Mouse (Mus musculus) gastrocnemius, postnatal 25 days (tissue): ENCODE data around the gene Stpg1. TPM values are rescaled to one million over a fixed set of nuclear protein-coding genes. Genes with fewer than 3 reads are reported as not detected.

Source experiments
- DNase-seq: peaks from one replicate; pipeline ENCODE4 v3.0.0; 2022
- long read RNA-seq, 2 experiments: library from polyadenylated mRNA; stranded (forward); transcript quantifications; one replicate each; pipeline ENCODE4 v2.0.0; 2021
- total RNA-seq, 2 experiments: library from RNA; stranded (reverse); gene quantifications; 1 replicate in 1 of 2; 2 replicates in 1 of 2; pipeline ENCODE4 v1.2.3; 2021

Gene Stpg1
- total RNA-seq = under 1 TPM in 1 of 2 experiments, not detected in 1; 0.67 TPM
- long read RNA-seq, experiment 1 = 0 reads
- long read RNA-seq, experiment 2 = 0 reads

GRCm38 (mm10) chr4:135494521-135495396 lies at the start of gene Stpg1, which contains the start of gene Nipal3:
Gene Stpg1, plus strand, starts transcription at chr4:135494790.
Gene Nipal3, minus strand, starts transcription at chr4:135495038.
- DNase-seq = peak; percentile 90

GRCm38 (mm10) chr4:135451360-135452015 lies 43.1 kb upstream of the Stpg1 start:
- DNase-seq = no peak

- no peak for DNase-seq
Measured at GRCm38 (mm10) chr4:135453164-135453563, 41.4 kb upstream of the Stpg1 start.

- no peak for DNase-seq
Measured at GRCm38 (mm10) chr4:135453572-135453971, 41.0 kb upstream of the Stpg1 start.

- no peak for DNase-seq
Measured at GRCm38 (mm10) chr4:135463406-135463805, 31.2 kb upstream of the Stpg1 start.

GRCm38 (mm10) chr4:135477851-135478250 lies 16.7 kb upstream of the Stpg1 start:
- no peak for DNase-seq

- no peak for DNase-seq
Measured at GRCm38 (mm10) chr4:135480370-135480769, 14.2 kb upstream of the Stpg1 start.

GRCm38 (mm10) chr4:135485086-135485485 lies 9.5 kb upstream of the Stpg1 start:
- DNase-seq = no peak

- DNase-seq = no peak
Measured at GRCm38 (mm10) chr4:135486352-135486751, 8.2 kb upstream of the Stpg1 start.

- no peak for DNase-seq
Measured at GRCm38 (mm10) chr4:135489256-135489655, 5.3 kb upstream of the Stpg1 start.

- DNase-seq = no peak
Measured at GRCm38 (mm10) chr4:135493271-135493670, 1.3 kb upstream of the Stpg1 start.

- peak; percentile 13 for DNase-seq
Measured at GRCm38 (mm10) chr4:135493691-135494520, 684 bp upstream of the Stpg1 start.

GRCm38 (mm10) chr4:135495397-135495791 lies 804 bp downstream of the Stpg1 start:
- DNase-seq = no peak

- DNase-seq = peak; percentile 13
Measured at GRCm38 (mm10) chr4:135495810-135496209, 1.2 kb downstream of the Stpg1 start.

GRCm38 (mm10) chr4:135498136-135498535 lies 3.5 kb downstream of the Stpg1 start:
- DNase-seq = no peak

- no peak for DNase-seq
Measured at GRCm38 (mm10) chr4:135499831-135500230, 5.2 kb downstream of the Stpg1 start.

GRCm38 (mm10) chr4:135501587-135501986 lies 7.0 kb downstream of the Stpg1 start:
- no peak for DNase-seq

- DNase-seq = no peak
Measured at GRCm38 (mm10) chr4:135505794-135506193, 11.2 kb downstream of the Stpg1 start.

- no peak for DNase-seq
Measured at GRCm38 (mm10) chr4:135507547-135508350, 13.2 kb downstream of the Stpg1 start.

GRCm38 (mm10) chr4:135508419-135509039 lies 13.9 kb downstream of the Stpg1 start:
- DNase-seq = peak; percentile 24

- no peak for DNase-seq
Measured at GRCm38 (mm10) chr4:135509515-135509914, 14.9 kb downstream of the Stpg1 start.
